Mouse (Mus musculus): ENCODE results near the gene Vmn2r16.

Gene Vmn2r16

GRCm38 (mm10) chr5:109329862-109330261 is at the start of gene Vmn2r16:
Gene Vmn2r16, plus strand, starts transcription at chr5:109330162.
- no peak for DNase-seq

GRCm38 (mm10) chr5:109294655-109295054 is 35.3 kb upstream of the Vmn2r16 start:
- no peak for DNase-seq

- DNase-seq: no peak
These were observed 32.4 kb upstream of the Vmn2r16 start, which contains the start of gene Vmn2r15 for GRCm38 (mm10) chr5:109297544-109297943. Gene Vmn2r15, minus strand, starts transcription at chr5:109297644.

GRCm38 (mm10) chr5:109419388-109419787 is 89.4 kb downstream of the Vmn2r16 start, which contains the start of gene Vmn2r17:
Gene Vmn2r17, plus strand, starts transcription at chr5:109419688.
- no peak for DNase-seq

Measured in lung, postnatal 4 days (tissue).